Mouse (Mus musculus) E14TG2a.4 (cell line): ENCODE results near the gene Tmem44.

ENCODE experiments used
- CTCF ChIP-seq: conservative IDR thresholded peaks from 2 replicates; pipeline ENCODE4 v1.5.1; 2014; ENCODE audit warnings: low read length
- NANOG ChIP-seq: IDR thresholded peaks from 2 replicates; pipeline ENCODE4 v1.6.1; 2014; ENCODE audit warnings: borderline replicate concordance, low read length, mixed read lengths
- POU5F1 ChIP-seq: IDR thresholded peaks from 2 replicates; pipeline ENCODE4 v1.6.1; 2014; ENCODE audit warnings: low read length, borderline replicate concordance

DNA sequence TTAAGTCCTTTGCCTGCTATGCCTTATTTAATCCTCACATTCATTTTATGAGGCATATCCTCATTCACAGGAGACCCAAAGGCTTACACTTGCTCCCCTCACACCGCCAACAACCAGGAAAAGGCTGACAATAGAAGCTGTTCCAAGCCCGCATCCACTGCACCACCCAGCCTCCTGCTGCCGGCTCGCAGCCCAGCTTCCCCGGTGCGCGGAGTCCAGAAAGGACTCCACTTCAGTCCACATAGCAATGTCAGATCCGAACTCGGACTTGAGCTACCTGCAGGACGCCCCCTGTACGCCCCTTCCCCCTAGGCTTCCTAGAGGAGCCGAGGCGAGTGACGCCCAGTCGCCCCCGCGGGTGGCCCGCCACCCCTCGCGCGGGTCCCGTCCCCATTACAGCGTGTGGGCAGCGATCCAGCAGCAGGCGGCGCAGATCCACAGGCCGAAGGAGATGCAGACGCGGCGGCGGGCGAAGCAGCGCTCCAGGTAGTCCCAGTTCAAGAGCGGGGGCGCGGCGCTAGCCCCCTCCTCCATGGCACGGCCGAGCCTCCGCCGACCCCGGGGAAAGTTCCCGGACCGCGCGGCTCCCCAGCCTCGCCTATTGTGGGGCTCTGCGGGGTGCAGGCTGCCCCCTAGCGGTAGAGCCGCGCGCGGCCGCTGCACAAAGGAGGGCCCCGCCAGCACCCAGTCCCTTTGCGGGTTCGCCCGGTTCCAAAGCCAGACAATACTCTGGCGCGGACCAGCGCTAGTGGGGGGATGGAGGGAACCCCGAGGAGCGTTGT lies 485 bp downstream of the Tmem44 start:
- no peak for TF ChIP-seq CTCF
- no peak for TF ChIP-seq POU5F1
- TF ChIP-seq NANOG, result no peak
